Mouse (Mus musculus): ENCODE results near the gene Art4. TPM values are rescaled to one million over a fixed set of nuclear protein-coding genes. Genes with fewer than 3 reads are reported as not detected.

Gene Art4
- polyA plus RNA-seq, 1 experiment from 2014 or later, result 28.1 TPM

DNA sequence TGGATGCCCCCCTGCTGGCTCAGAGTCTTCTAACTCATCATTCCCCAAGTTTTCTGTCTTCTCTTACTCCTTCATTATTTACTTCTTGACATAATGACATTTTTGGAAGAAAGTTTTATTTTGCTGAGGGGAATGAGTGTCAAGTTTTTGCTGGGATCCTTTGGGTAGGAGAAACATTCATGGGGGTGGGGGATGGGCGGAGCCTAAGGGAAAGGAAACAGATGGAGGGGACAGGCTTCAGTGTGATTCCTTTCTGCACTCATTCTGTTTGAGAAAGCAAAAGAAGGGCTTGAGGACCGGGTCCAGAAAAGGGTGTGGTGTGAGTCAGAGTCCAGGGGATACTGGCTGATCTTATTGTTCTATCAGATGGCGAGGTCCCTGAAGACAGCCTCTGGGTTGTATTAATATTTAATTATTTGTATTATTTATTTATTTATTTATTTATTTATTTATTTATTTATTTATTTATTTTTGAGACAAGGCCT is 25.9 kb upstream of the Art4 start:
- no peak overlapping the region for H3K4me3 ChIP-seq (ENCODE audit: low read depth, low read length)
- no peak overlapping the region for H3K9ac ChIP-seq (ENCODE audit: low read depth, low read length)
- no peaks in the 10 kb centered on the region for H3K27me3 ChIP-seq (ENCODE audit: control insufficient read depth, insufficient read depth, low read depth, low read length)
- WGBS (ENCODE audit: insufficient replicate concordance), result 46% methylated on average over 3 of the region's 3 CpGs
- no peaks in the 10 kb centered on the region for H3K9me3 ChIP-seq (replicated peaks; ENCODE audit: control insufficient read depth, low read length)
- no peak overlapping the region for H3K27ac ChIP-seq (ENCODE audit: low read length)
- H3K36me3 ChIP-seq (ENCODE audit: control insufficient read depth, insufficient read depth), result no peaks in the 10 kb centered on the region
- H3K4me2 ChIP-seq (ENCODE audit: low read depth, low read length), result no peak overlapping the region
- ATAC-seq (ENCODE audit: low read depth), result no peak
- no peaks in the 10 kb centered on the region for H3K4me1 ChIP-seq (ENCODE audit: control insufficient read depth, low read depth, low read length)

- H3K9me3 ChIP-seq (replicated peaks; ENCODE audit: control insufficient read depth, low read length), result no peaks in the 10 kb centered on the region
- no peak overlapping the region for H3K27ac ChIP-seq (ENCODE audit: low read length)
- ATAC-seq (ENCODE audit: low read depth), result no peak
- no peaks in the 10 kb centered on the region for H3K27me3 ChIP-seq (ENCODE audit: control insufficient read depth, insufficient read depth, low read depth, low read length)
- no peaks in the 10 kb centered on the region for H3K36me3 ChIP-seq (ENCODE audit: control insufficient read depth, insufficient read depth)
- whole genome bisulfite sequencing (ENCODE audit: insufficient replicate concordance), result 60% methylated on average over 8 of the region's 8 CpGs
- H3K9ac ChIP-seq (ENCODE audit: low read depth, low read length), result no peak overlapping the region
- no peaks in the 10 kb centered on the region for H3K4me1 ChIP-seq (ENCODE audit: control insufficient read depth, low read depth, low read length)
- H3K4me2 ChIP-seq (ENCODE audit: low read depth, low read length), result no peak overlapping the region
- H3K4me3 ChIP-seq (ENCODE audit: low read depth, low read length), result no peak overlapping the region
These were observed 24.1 kb upstream of the Art4 start for GRCm38 (mm10) chr6:136881678-136882077.

GRCm38 (mm10) chr6:136875670-136876069 is 18.1 kb upstream of the Art4 start, which contains the start of gene Mgp:
TSS of gene Mgp (minus strand) at chr6:136875823.
- Histone ChIP-seq H3K4me3 (ENCODE audit: low read depth, low read length) (no peak within 1 kb of the TSS), H3K9me3 (replicated peaks; ENCODE audit: control insufficient read depth, low read length) (no peaks in the 10 kb centered on the region), H3K36me3 (ENCODE audit: control insufficient read depth, insufficient read depth) (no peaks in the 10 kb centered on the region), H3K4me2 (ENCODE audit: low read depth, low read length) (no peak within 1 kb of the TSS), H3K27me3 (ENCODE audit: control insufficient read depth, insufficient read depth, low read depth, low read length) (no peaks in the 10 kb centered on the region), H3K4me1 (ENCODE audit: control insufficient read depth, low read depth, low read length) (no peaks in the 10 kb centered on the region), H3K27ac (ENCODE audit: low read length) (no peak within 1 kb of the TSS), H3K9ac (ENCODE audit: low read depth, low read length) (no peak within 1 kb of the TSS)
- WGBS (ENCODE audit: insufficient replicate concordance), result 50% methylated on average over 9 of the region's 9 CpGs
- ATAC-seq (ENCODE audit: low read depth), result no peak

GRCm38 (mm10) chr6:136874599-136874998 is 17.1 kb upstream of the Art4 start:
- Histone ChIP-seq H3K27me3 (ENCODE audit: control insufficient read depth, insufficient read depth, low read depth, low read length) (no peaks in the 10 kb centered on the region), H3K4me1 (ENCODE audit: control insufficient read depth, low read depth, low read length) (no peaks in the 10 kb centered on the region), H3K4me2 (ENCODE audit: low read depth, low read length) (no peak overlapping the region), H3K9me3 (replicated peaks; ENCODE audit: control insufficient read depth, low read length) (no peaks in the 10 kb centered on the region), H3K36me3 (ENCODE audit: control insufficient read depth, insufficient read depth) (no peaks in the 10 kb centered on the region), H3K4me3 (ENCODE audit: low read depth, low read length) (no peak overlapping the region), H3K9ac (ENCODE audit: low read depth, low read length) (no peak overlapping the region), H3K27ac (ENCODE audit: low read length) (no peak overlapping the region)
- WGBS (ENCODE audit: insufficient replicate concordance), result 57% methylated on average over 8 of the region's 8 CpGs
- no peak for ATAC-seq (ENCODE audit: low read depth)

- H3K4me3 ChIP-seq (ENCODE audit: low read depth, low read length), result no peak overlapping the region
- WGBS (ENCODE audit: insufficient replicate concordance), result 62% methylated on average over 5 of the region's 5 CpGs
- H3K36me3 ChIP-seq (ENCODE audit: control insufficient read depth, insufficient read depth), result no peaks in the 10 kb centered on the region
These were observed 11.4 kb upstream of the Art4 start for GRCm38 (mm10) chr6:136868921-136869320.

GRCm38 (mm10) chr6:136866150-136866549 is 8.6 kb upstream of the Art4 start:
- no peaks in the 10 kb centered on the region for H3K4me1 ChIP-seq (ENCODE audit: control insufficient read depth, low read depth, low read length)
- H3K4me2 ChIP-seq (ENCODE audit: low read depth, low read length), result no peak overlapping the region
- no peak overlapping the region for H3K27ac ChIP-seq (ENCODE audit: low read length)
- no peak for ATAC-seq (ENCODE audit: low read depth)
- no peaks in the 10 kb centered on the region for H3K36me3 ChIP-seq (ENCODE audit: control insufficient read depth, insufficient read depth)
- H3K4me3 ChIP-seq (ENCODE audit: low read depth, low read length), result no peak overlapping the region
- WGBS (ENCODE audit: insufficient replicate concordance), result 67% methylated on average over 4 of the region's 4 CpGs
- H3K9me3 ChIP-seq (replicated peaks; ENCODE audit: control insufficient read depth, low read length), result no peaks in the 10 kb centered on the region
- H3K27me3 ChIP-seq (ENCODE audit: control insufficient read depth, insufficient read depth, low read depth, low read length), result no peaks in the 10 kb centered on the region
- no peak overlapping the region for H3K9ac ChIP-seq (ENCODE audit: low read depth, low read length)

More at GRCm38 (mm10) chr6:136868921-136869320, 11.4 kb upstream of the Art4 start:
- Histone ChIP-seq H3K9me3 (replicated peaks; ENCODE audit: control insufficient read depth, low read length) (no peaks in the 10 kb centered on the region), H3K4me1 (ENCODE audit: control insufficient read depth, low read depth, low read length) (no peaks in the 10 kb centered on the region), H3K9ac (ENCODE audit: low read depth, low read length) (no peak overlapping the region), H3K4me2 (ENCODE audit: low read depth, low read length) (no peak overlapping the region), H3K27me3 (ENCODE audit: control insufficient read depth, insufficient read depth, low read depth, low read length) (no peaks in the 10 kb centered on the region), H3K27ac (ENCODE audit: low read length) (no peak overlapping the region)
- no peak for ATAC-seq (ENCODE audit: low read depth)

DNA sequence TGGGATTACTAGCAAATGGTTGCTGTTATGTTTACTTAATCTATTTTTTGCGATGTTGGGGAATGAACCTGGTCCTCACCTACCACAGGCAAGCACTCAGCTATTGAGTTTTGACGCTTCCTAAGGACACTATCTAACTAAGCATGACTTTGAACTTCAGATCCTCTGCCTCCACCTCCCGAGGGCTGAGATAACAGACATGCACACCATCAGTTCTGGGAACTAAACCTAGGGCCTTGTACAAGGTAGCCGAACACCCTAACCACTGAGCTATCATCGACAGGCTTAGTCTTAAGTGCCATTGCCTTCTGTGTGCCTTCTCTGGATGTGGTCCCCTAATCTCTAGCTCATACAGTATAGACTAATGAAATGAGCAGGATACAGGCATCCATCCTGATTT is 7.8 kb upstream of the Art4 start:
- no peak overlapping the region for H3K4me2 ChIP-seq (ENCODE audit: low read depth, low read length)
- no peaks in the 10 kb centered on the region for H3K36me3 ChIP-seq (ENCODE audit: control insufficient read depth, insufficient read depth)
- no peak overlapping the region for H3K4me3 ChIP-seq (ENCODE audit: low read depth, low read length)
- peak; percentile 49 for ATAC-seq (ENCODE audit: low read depth)
- H3K9me3 ChIP-seq (replicated peaks; ENCODE audit: control insufficient read depth, low read length), result no peaks in the 10 kb centered on the region
- no peak overlapping the region for H3K9ac ChIP-seq (ENCODE audit: low read depth, low read length)
- 49% methylated on average over 5 of the region's 5 CpGs for whole genome bisulfite sequencing (ENCODE audit: insufficient replicate concordance)
- H3K27ac ChIP-seq (ENCODE audit: low read length), result no peak overlapping the region
- H3K4me1 ChIP-seq (ENCODE audit: control insufficient read depth, low read depth, low read length), result peaks cover 6% of the 10 kb centered on the region
- no peaks in the 10 kb centered on the region for H3K27me3 ChIP-seq (ENCODE audit: control insufficient read depth, insufficient read depth, low read depth, low read length)

- 42% methylated on average over 9 of the region's 9 CpGs for WGBS (ENCODE audit: insufficient replicate concordance)
- no peak for ATAC-seq (ENCODE audit: low read depth)
- peak overlapping the region; percentile 15; the same call in 1 of the 2 replicates for H3K9ac ChIP-seq (ENCODE audit: low read depth, low read length)
These were observed 3.5 kb upstream of the Art4 start for GRCm38 (mm10) chr6:136861020-136861419.

DNA sequence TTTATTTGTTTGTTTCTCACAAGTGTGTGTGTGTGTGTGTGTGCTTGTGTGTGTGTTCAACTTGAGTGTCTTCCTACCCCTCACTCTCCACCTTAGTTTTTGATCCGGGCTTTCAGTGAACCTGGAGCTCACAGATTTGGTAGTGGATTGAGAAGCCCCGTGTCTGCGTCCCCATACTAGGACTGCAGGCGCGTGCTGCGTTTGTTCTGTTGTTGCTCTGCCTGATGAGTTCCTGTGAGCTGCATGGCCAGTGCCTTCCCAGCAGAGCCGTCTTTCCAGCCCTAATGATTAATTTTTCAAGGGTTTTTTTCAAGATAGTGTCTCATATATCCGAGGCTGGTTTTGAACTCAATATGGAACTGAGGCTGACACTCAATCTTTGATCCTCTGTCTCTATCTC is 887 bp upstream of the Art4 start:
- H3K4me2 ChIP-seq (ENCODE audit: low read depth, low read length), result peak overlapping the region; percentile 74
- H3K4me3 ChIP-seq (ENCODE audit: low read depth, low read length), result peak overlapping the region; percentile 83
- no peak for ATAC-seq (ENCODE audit: low read depth)
- peak overlapping the region; percentile 92 for H3K9ac ChIP-seq (ENCODE audit: low read depth, low read length)
- no peaks in the 10 kb centered on the region for H3K27me3 ChIP-seq (ENCODE audit: control insufficient read depth, insufficient read depth, low read depth, low read length)
- WGBS (ENCODE audit: insufficient replicate concordance), result 32% methylated on average over 8 of the region's 8 CpGs
- peaks cover 39% of the 10 kb centered on the region for H3K4me1 ChIP-seq (ENCODE audit: control insufficient read depth, low read depth, low read length)
- peaks cover 10% of the 10 kb centered on the region for H3K36me3 ChIP-seq (ENCODE audit: control insufficient read depth, insufficient read depth)
- H3K9me3 ChIP-seq (replicated peaks; ENCODE audit: control insufficient read depth, low read length), result no peaks in the 10 kb centered on the region
- H3K27ac ChIP-seq (ENCODE audit: low read length), result peak overlapping the region; percentile 100

More at GRCm38 (mm10) chr6:136861020-136861419, 3.5 kb upstream of the Art4 start:
- peaks cover 24% of the 10 kb centered on the region for H3K4me1 ChIP-seq (ENCODE audit: control insufficient read depth, low read depth, low read length)
- H3K27ac ChIP-seq (ENCODE audit: low read length), result peak overlapping the region; percentile 24; the same call in 1 of the 2 replicates
- no peaks in the 10 kb centered on the region for H3K36me3 ChIP-seq (ENCODE audit: control insufficient read depth, insufficient read depth)
- H3K9me3 ChIP-seq (replicated peaks; ENCODE audit: control insufficient read depth, low read length), result no peaks in the 10 kb centered on the region
- no peak overlapping the region for H3K4me2 ChIP-seq (ENCODE audit: low read depth, low read length)
- no peaks in the 10 kb centered on the region for H3K27me3 ChIP-seq (ENCODE audit: control insufficient read depth, insufficient read depth, low read depth, low read length)
- no peak overlapping the region for H3K4me3 ChIP-seq (ENCODE audit: low read depth, low read length)

Measured in liver, embryonic 16.5 days (tissue).